Mouse (Mus musculus) liver, embryonic 14.5 days (tissue): ENCODE data around the gene Scnn1a.

Experiments
- CTCF ChIP-seq: IDR thresholded peaks from 2 replicates; pipeline ENCODE4 v1.5.1; 2016; ENCODE audit warnings: antibody characterized with exemption, low read depth, control low read depth
- EP300 ChIP-seq: IDR thresholded peaks from 2 replicates; pipeline ENCODE4 v1.6.1; 2016; ENCODE audit warnings: antibody characterized with exemption, low read depth

- TF ChIP-seq CTCF (no peak), EP300 (no peak)
These were observed 826 bp downstream of the Scnn1a start for GRCm38 (mm10) chr6:125321114-125321855.
